Mouse (Mus musculus) midbrain, embryonic 16.5 days (tissue): ENCODE results near the gene Pkd1. TPM values are rescaled to one million over a fixed set of nuclear protein-coding genes. Genes with fewer than 3 reads are reported as not detected.

Experiments used
- ATAC-seq: fragments of 200-750 bp; cut with Nextera tagmentation; 2 replicates; pipeline ENCODE4 v1.8.0; 2017; ENCODE audit warnings: moderate TSS enrichment
- H3K27ac ChIP-seq: fragments of 300-500 bp; sonication (generic); 2 replicates; pipeline ENCODE4 v1.5.1; 2014; ENCODE audit warnings: mild to moderate bottlenecking, low read length, mixed read lengths
- H3K27me3 ChIP-seq: fragments of 300-500 bp; sonication (generic); 2 replicates; pipeline ENCODE4 v1.6.1; 2014; ENCODE audit warnings: low read depth, low read length, mixed read lengths; ENCODE audit not compliant: control insufficient read depth, insufficient read depth
- H3K36me3 ChIP-seq: fragments of 300-500 bp; sonication (generic); 2 replicates; pipeline ENCODE4 v1.6.1; 2014; ENCODE audit warnings: mild to moderate bottlenecking, low read length, moderate library complexity, mixed read lengths; ENCODE audit not compliant: control insufficient read depth, insufficient read depth
- H3K4me1 ChIP-seq: fragments of 300-500 bp; sonication (generic); 2 replicates; pipeline ENCODE4 v1.6.1; 2014; ENCODE audit warnings: mild to moderate bottlenecking, low read length, mixed read lengths; ENCODE audit not compliant: control insufficient read depth, insufficient read depth
- H3K4me2 ChIP-seq: fragments of 300-500 bp; sonication (generic); 2 replicates; pipeline ENCODE4 v1.6.1; 2014; ENCODE audit warnings: mild to moderate bottlenecking, low read length, mixed read lengths
- H3K4me3 ChIP-seq: fragments of 300-500 bp; sonication (generic); 2 replicates; pipeline ENCODE4 v1.5.1; 2014; ENCODE audit warnings: low read depth, mild to moderate bottlenecking, low read length, moderate library complexity, mixed read lengths
- H3K9ac ChIP-seq: fragments of 300-500 bp; sonication (generic); 2 replicates; pipeline ENCODE4 v1.6.1; 2014; ENCODE audit warnings: low read depth, low read length, mixed read lengths
- H3K9me3 ChIP-seq: fragments of 300-500 bp; sonication (generic); replicated peaks from 2 replicates; pipeline ENCODE4 v1.6.1; 2014; ENCODE audit warnings: mild to moderate bottlenecking, low read length, mixed read lengths; ENCODE audit not compliant: control insufficient read depth, poor library complexity, severe bottlenecking
- WGBS: fragments of 180-500 bp; shearing (Covaris S2); extraction: QIAGEN DNeasy Blood & Tissue Kit; methylation state at CpG from one replicate; pipeline ENCODE4 v1.1.7; 2014; 5-methylcytosine and 5-hydroxymethylcytosine counted together
- polyA plus RNA-seq: library from polyadenylated mRNA; unstranded; fragments of >200 nt; fragmentation: Nextera tagmentation; extraction: Ambion mirVana; gene quantifications from 2 replicates; pipeline ENCODE4 v1.2.1, GENCODE M21; 2015

Pkd1 gene
- polyA plus RNA-seq, 1 experiment from 2014 or later, result 20.1 TPM

GRCm38 (mm10) chr17:24603961-24604360 is 54.3 kb downstream of the Pkd1 start:
- WGBS, result 91% methylated on average over 8 of the region's 8 CpGs

GRCm38 (mm10) chr17:24604557-24604956 is 54.9 kb downstream of the Pkd1 start:
- Histone ChIP-seq H3K4me2 (no peak overlapping the region), H3K36me3 (peaks cover 56% of the 10 kb centered on the region), H3K27me3 (no peaks in the 10 kb centered on the region), H3K4me3 (no peak overlapping the region), H3K27ac (no peak overlapping the region), H3K9ac (no peak overlapping the region), H3K4me1 (no peaks in the 10 kb centered on the region), H3K9me3 (no peaks in the 10 kb centered on the region)
- no peak for ATAC-seq
- 97% methylated on average over 3 of the region's 3 CpGs for WGBS

More at GRCm38 (mm10) chr17:24603961-24604360, 54.3 kb downstream of the Pkd1 start:
- no peaks in the 10 kb centered on the region for H3K4me1 ChIP-seq
- no peak overlapping the region for H3K4me2 ChIP-seq
- H3K27ac ChIP-seq, result no peak overlapping the region
- no peaks in the 10 kb centered on the region for H3K9me3 ChIP-seq
- no peak overlapping the region for H3K9ac ChIP-seq
- ATAC-seq, result no peak
- no peak overlapping the region for H3K4me3 ChIP-seq
- H3K27me3 ChIP-seq, result no peaks in the 10 kb centered on the region
- peaks cover 62% of the 10 kb centered on the region for H3K36me3 ChIP-seq

- no peak overlapping the region for H3K9ac ChIP-seq
- no peaks in the 10 kb centered on the region for H3K27me3 ChIP-seq
- no peak overlapping the region for H3K27ac ChIP-seq
- no peak overlapping the region for H3K4me3 ChIP-seq
- H3K36me3 ChIP-seq, result peaks cover 46% of the 10 kb centered on the region
- no peaks in the 10 kb centered on the region for H3K9me3 ChIP-seq
- no peaks in the 10 kb centered on the region for H3K4me1 ChIP-seq
- ATAC-seq, result no peak
- WGBS, result 92% methylated on average over 4 of the region's 4 CpGs
- H3K4me2 ChIP-seq, result no peak overlapping the region
Observed at GRCm38 (mm10) chr17:24608370-24608769, 58.7 kb downstream of the Pkd1 start.

- Histone ChIP-seq H3K4me2 (no peak overlapping the region), H3K27me3 (no peaks in the 10 kb centered on the region), H3K9me3 (no peaks in the 10 kb centered on the region), H3K9ac (no peak overlapping the region), H3K4me3 (no peak overlapping the region), H3K4me1 (no peaks in the 10 kb centered on the region), H3K36me3 (peaks cover 49% of the 10 kb centered on the region), H3K27ac (no peak overlapping the region)
- no peak for ATAC-seq
- 97% methylated on average over 8 of the region's 8 CpGs for WGBS
Observed at GRCm38 (mm10) chr17:24608874-24609273, 59.2 kb downstream of the Pkd1 start.

GRCm38 (mm10) chr17:24610711-24611110 is 61.1 kb downstream of the Pkd1 start:
- peaks cover 52% of the 10 kb centered on the region for H3K36me3 ChIP-seq

GRCm38 (mm10) chr17:24617561-24618194 is 68.0 kb downstream of the Pkd1 start:
- no peak for ATAC-seq
- Histone ChIP-seq H3K9ac (no peak overlapping the region), H3K27ac (no peak overlapping the region), H3K27me3 (no peaks in the 10 kb centered on the region), H3K4me1 (no peaks in the 10 kb centered on the region), H3K9me3 (no peaks in the 10 kb centered on the region), H3K36me3 (peaks cover 61% of the 10 kb centered on the region), H3K4me3 (no peak overlapping the region), H3K4me2 (no peak overlapping the region)
- 88% methylated on average over 14 of the region's 14 CpGs for WGBS

More at GRCm38 (mm10) chr17:24610711-24611110, 61.1 kb downstream of the Pkd1 start:
- 91% methylated on average over 2 of the region's 2 CpGs for WGBS
- Histone ChIP-seq H3K27me3 (no peaks in the 10 kb centered on the region), H3K4me1 (no peaks in the 10 kb centered on the region), H3K27ac (no peak overlapping the region), H3K9me3 (no peaks in the 10 kb centered on the region), H3K4me2 (no peak overlapping the region), H3K4me3 (no peak overlapping the region), H3K9ac (no peak overlapping the region)
- ATAC-seq, result no peak

- H3K4me2 ChIP-seq, result no peak overlapping the region
- H3K9me3 ChIP-seq, result no peaks in the 10 kb centered on the region
- H3K27me3 ChIP-seq, result no peaks in the 10 kb centered on the region
- WGBS, result 94% methylated on average over 8 of the region's 8 CpGs
- no peak overlapping the region for H3K9ac ChIP-seq
- H3K36me3 ChIP-seq, result peaks cover 47% of the 10 kb centered on the region
- no peaks in the 10 kb centered on the region for H3K4me1 ChIP-seq
- ATAC-seq, result no peak
- H3K4me3 ChIP-seq, result no peak overlapping the region
- H3K27ac ChIP-seq, result no peak overlapping the region
Observed at GRCm38 (mm10) chr17:24625472-24625871, 75.8 kb downstream of the Pkd1 start.

- H3K27ac ChIP-seq, result no peak overlapping the region
- ATAC-seq, result no peak
- no peaks in the 10 kb centered on the region for H3K27me3 ChIP-seq
- 48% methylated on average over 5 of the region's 5 CpGs for WGBS
- H3K9me3 ChIP-seq, result no peaks in the 10 kb centered on the region
- H3K36me3 ChIP-seq, result peaks cover 22% of the 10 kb centered on the region
- H3K4me2 ChIP-seq, result no peak overlapping the region
- peaks cover 9% of the 10 kb centered on the region for H3K4me1 ChIP-seq
- no peak overlapping the region for H3K9ac ChIP-seq
- H3K4me3 ChIP-seq, result no peak overlapping the region
Observed at GRCm38 (mm10) chr17:24628646-24629045, 79.0 kb downstream of the Pkd1 start.

- Histone ChIP-seq H3K4me2 (no peak overlapping the region), H3K9ac (no peak overlapping the region), H3K9me3 (no peaks in the 10 kb centered on the region), H3K27ac (no peak overlapping the region), H3K36me3 (peaks cover 18% of the 10 kb centered on the region), H3K4me1 (peaks cover 9% of the 10 kb centered on the region), H3K27me3 (no peaks in the 10 kb centered on the region), H3K4me3 (no peak overlapping the region)
- WGBS, result 90% methylated on average over 14 of the region's 14 CpGs
- ATAC-seq, result no peak
Observed at GRCm38 (mm10) chr17:24630072-24630471, 80.4 kb downstream of the Pkd1 start.
